Mouse (Mus musculus): Measurements from ENCODE around the gene Gpx2.

- no peak for TF ChIP-seq POLR2A (IDR thresholded peaks at IDR 0.05; ENCODE audit: low read depth, low read length)
- TF ChIP-seq CTCF (conservative IDR thresholded peaks at IDR 0.05; ENCODE audit: insufficient read depth, insufficient read length, low read depth, low read length), result no peak
Observed at GRCm38 (mm10) chr12:76798008-76798720, 2.8 kb upstream of the Gpx2 start.

Data from kidney, adult 2 months (tissue).